Mouse (Mus musculus): Measurements from ENCODE around the gene Fam107a. TPM values are rescaled to one million over a fixed set of nuclear protein-coding genes. Genes with fewer than 3 reads are reported as not detected.

Fam107a gene
- polyA plus RNA-seq, 1 experiment from 2014 or later: 0.36 TPM

GRCm38 (mm10) chr14:8256072-8256471, 61.8 kb downstream of the Fam107a start:
- Histone ChIP-seq H3K36me3 (ENCODE audit: control insufficient read depth, insufficient read depth, low read length) (no peaks in the 10 kb centered on the region), H3K4me2 (ENCODE audit: low read length) (no peak overlapping the region), H3K4me3 (ENCODE audit: control insufficient read depth in 1 of 2, insufficient read depth in 1 of 2, low read depth in 1 of 2, low read length in 2 of 2) (no peak overlapping the region), H3K4me1 (ENCODE audit: control insufficient read depth in 2 of 2, insufficient read depth in 2 of 2, low read length in 2 of 2) (peaks cover 0 to 2% of the 10 kb centered on the region in 2 experiments; a peak in 1 of 4 replicates), H3K27me3 (ENCODE audit: control insufficient read depth, insufficient read depth, low read length) (no peaks in the 10 kb centered on the region), H3K9me3 (ENCODE audit: control insufficient read depth, low read length) (no peaks in the 10 kb centered on the region), H3K27ac (replicated peaks in 1 of 2; ENCODE audit: control insufficient read depth in 1 of 2, insufficient read depth in 1 of 2, low read depth in 2 of 2, low read length in 2 of 2) (no peak overlapping the region), H3K9ac (ENCODE audit: low read length) (no peak overlapping the region)
- no peak for ATAC-seq (ENCODE audit: insufficient number of reproducible peaks, insufficient read depth, low FRiP score, low read depth)
- 55% methylated on average over 6 of the region's 6 CpGs for WGBS

GRCm38 (mm10) chr14:8255076-8255729, 62.6 kb downstream of the Fam107a start:
- H3K9me3 ChIP-seq (ENCODE audit: control insufficient read depth, low read length): no peaks in the 10 kb centered on the region
- H3K4me2 ChIP-seq (ENCODE audit: low read length): no peak overlapping the region
- WGBS: 48% methylated on average over 7 of the region's 7 CpGs
- no peak overlapping the region for H3K9ac ChIP-seq (ENCODE audit: low read length)
- H3K27ac ChIP-seq (replicated peaks in 1 of 2; ENCODE audit: control insufficient read depth in 1 of 2, insufficient read depth in 1 of 2, low read depth in 2 of 2, low read length in 2 of 2): no peak overlapping the region
- H3K27me3 ChIP-seq (ENCODE audit: control insufficient read depth, insufficient read depth, low read length): no peaks in the 10 kb centered on the region
- ATAC-seq (ENCODE audit: insufficient number of reproducible peaks, insufficient read depth, low FRiP score, low read depth): no peak
- no peaks in the 10 kb centered on the region for H3K36me3 ChIP-seq (ENCODE audit: control insufficient read depth, insufficient read depth, low read length)
- H3K4me3 ChIP-seq (ENCODE audit: control insufficient read depth in 1 of 2, insufficient read depth in 1 of 2, low read depth in 1 of 2, low read length in 2 of 2): no peak overlapping the region
- H3K4me1 ChIP-seq (ENCODE audit: control insufficient read depth in 2 of 2, insufficient read depth in 2 of 2, low read length in 2 of 2): peaks cover 0 to 2% of the 10 kb centered on the region in 2 experiments; a peak in 1 of 4 replicates

GRCm38 (mm10) chr14:8251330-8251885, 66.4 kb downstream of the Fam107a start:
- H3K9ac ChIP-seq (ENCODE audit: low read length): no peak overlapping the region
- H3K9me3 ChIP-seq (ENCODE audit: control insufficient read depth, low read length): no peaks in the 10 kb centered on the region
- H3K4me3 ChIP-seq (ENCODE audit: control insufficient read depth in 1 of 2, insufficient read depth in 1 of 2, low read depth in 1 of 2, low read length in 2 of 2): no peak overlapping the region
- H3K27ac ChIP-seq (replicated peaks in 1 of 2; ENCODE audit: control insufficient read depth in 1 of 2, insufficient read depth in 1 of 2, low read depth in 2 of 2, low read length in 2 of 2): no peak overlapping the region
- no peak for ATAC-seq (ENCODE audit: insufficient number of reproducible peaks, insufficient read depth, low FRiP score, low read depth)
- no peaks in the 10 kb centered on the region for H3K27me3 ChIP-seq (ENCODE audit: control insufficient read depth, insufficient read depth, low read length)
- H3K4me2 ChIP-seq (ENCODE audit: low read length): no peak overlapping the region
- no peaks in the 10 kb centered on the region for H3K4me1 ChIP-seq (ENCODE audit: control insufficient read depth in 2 of 2, insufficient read depth in 2 of 2, low read length in 2 of 2)
- no peaks in the 10 kb centered on the region for H3K36me3 ChIP-seq (ENCODE audit: control insufficient read depth, insufficient read depth, low read length)
- WGBS: 87% methylated on average over 8 of the region's 8 CpGs

- Histone ChIP-seq H3K4me1 (ENCODE audit: control insufficient read depth in 2 of 2, insufficient read depth in 2 of 2, low read length in 2 of 2) (no peaks in the 10 kb centered on the region), H3K9me3 (ENCODE audit: control insufficient read depth, low read length) (no peaks in the 10 kb centered on the region), H3K4me3 (ENCODE audit: control insufficient read depth in 1 of 2, insufficient read depth in 1 of 2, low read depth in 1 of 2, low read length in 2 of 2) (no peak overlapping the region), H3K36me3 (ENCODE audit: control insufficient read depth, insufficient read depth, low read length) (no peaks in the 10 kb centered on the region), H3K4me2 (ENCODE audit: low read length) (no peak overlapping the region), H3K27ac (replicated peaks in 1 of 2; ENCODE audit: control insufficient read depth in 1 of 2, insufficient read depth in 1 of 2, low read depth in 2 of 2, low read length in 2 of 2) (no peak overlapping the region), H3K27me3 (ENCODE audit: control insufficient read depth, insufficient read depth, low read length) (no peaks in the 10 kb centered on the region), H3K9ac (ENCODE audit: low read length) (no peak overlapping the region)
- ATAC-seq (ENCODE audit: insufficient number of reproducible peaks, insufficient read depth, low FRiP score, low read depth): no peak
- 63% methylated on average over 9 of the region's 9 CpGs for WGBS
Measured at GRCm38 (mm10) chr14:8250141-8250871, 67.5 kb downstream of the Fam107a start.

- H3K4me1 ChIP-seq (ENCODE audit: control insufficient read depth in 2 of 2, insufficient read depth in 2 of 2, low read length in 2 of 2): no peaks in the 10 kb centered on the region
- H3K9ac ChIP-seq (ENCODE audit: low read length): no peak overlapping the region
- 96% methylated on average over 1 of the region's 1 CpGs for WGBS
- no peak overlapping the region for H3K4me3 ChIP-seq (ENCODE audit: control insufficient read depth in 1 of 2, insufficient read depth in 1 of 2, low read depth in 1 of 2, low read length in 2 of 2)
- no peak overlapping the region for H3K27ac ChIP-seq (replicated peaks in 1 of 2; ENCODE audit: control insufficient read depth in 1 of 2, insufficient read depth in 1 of 2, low read depth in 2 of 2, low read length in 2 of 2)
- H3K27me3 ChIP-seq (ENCODE audit: control insufficient read depth, insufficient read depth, low read length): no peaks in the 10 kb centered on the region
- no peak for ATAC-seq (ENCODE audit: insufficient number of reproducible peaks, insufficient read depth, low FRiP score, low read depth)
- no peaks in the 10 kb centered on the region for H3K36me3 ChIP-seq (ENCODE audit: control insufficient read depth, insufficient read depth, low read length)
- H3K9me3 ChIP-seq (ENCODE audit: control insufficient read depth, low read length): no peaks in the 10 kb centered on the region
- no peak overlapping the region for H3K4me2 ChIP-seq (ENCODE audit: low read length)
Measured at GRCm38 (mm10) chr14:8249206-8249605, 68.6 kb downstream of the Fam107a start.

GRCm38 (mm10) chr14:8246878-8247277, 70.9 kb downstream of the Fam107a start:
- H3K9me3 ChIP-seq (ENCODE audit: control insufficient read depth, low read length): no peaks in the 10 kb centered on the region
- H3K9ac ChIP-seq (ENCODE audit: low read length): no peak overlapping the region
- H3K4me1 ChIP-seq (ENCODE audit: control insufficient read depth in 2 of 2, insufficient read depth in 2 of 2, low read length in 2 of 2): no peaks in the 10 kb centered on the region
- no peak overlapping the region for H3K27ac ChIP-seq (replicated peaks in 1 of 2; ENCODE audit: control insufficient read depth in 1 of 2, insufficient read depth in 1 of 2, low read depth in 2 of 2, low read length in 2 of 2)
- 75% methylated on average over 8 of the region's 8 CpGs for WGBS
- no peaks in the 10 kb centered on the region for H3K36me3 ChIP-seq (ENCODE audit: control insufficient read depth, insufficient read depth, low read length)
- ATAC-seq (ENCODE audit: insufficient number of reproducible peaks, insufficient read depth, low FRiP score, low read depth): no peak
- no peak overlapping the region for H3K4me3 ChIP-seq (ENCODE audit: control insufficient read depth in 1 of 2, insufficient read depth in 1 of 2, low read depth in 1 of 2, low read length in 2 of 2)
- H3K27me3 ChIP-seq (ENCODE audit: control insufficient read depth, insufficient read depth, low read length): no peaks in the 10 kb centered on the region
- H3K4me2 ChIP-seq (ENCODE audit: low read length): no peak overlapping the region

Data from heart, embryonic 14.5 days (tissue).